Comparison of ENCODE assay signal across 16 mouse cellular contexts in genomic region chr14:102942222-102942843, GRCm38 (mm10). TPM values are rescaled to one million over a fixed set of nuclear protein-coding genes. Genes with fewer than 3 reads are reported as not detected.
"Had no signal": no experiment of that assay in that cellular context is flagged by ENCODE, and none has a peak within 500 bp of the region (broad histone marks: within the 10 kb centered on the region; RNA-seq: fewer than 3 reads in every experiment).

No protein-coding gene starts in this region.

- H3K9me3 ChIP-seq: kidney, embryonic 15.5 days; limb, embryonic 12.5 days; liver, embryonic 13.5 days; lung, embryonic 15.5 days; midbrain, embryonic 10.5 days; neural tube, embryonic 15.5 days; stomach, embryonic 15.5 days had no signal

- ATAC-seq: liver, postnatal 0 days had no signal

- H3K27me3 ChIP-seq: kidney, embryonic 15.5 days; limb, embryonic 12.5 days; liver, embryonic 13.5 days; lung, embryonic 15.5 days; neural tube, embryonic 15.5 days; stomach, embryonic 15.5 days had no signal

- DNase-seq: kidney, adult 2 months; kidney, postnatal 25 days; liver; liver, embryonic 13.5 days; liver, postnatal 0 days; lung, postnatal 14 days; midbrain, embryonic 14.5 days; right cerebral cortex, adult 18-20 months; right cerebral cortex, postnatal 25 days had no signal

- H3K4me1 ChIP-seq: kidney, embryonic 15.5 days; limb, embryonic 12.5 days; liver, embryonic 13.5 days; lung, embryonic 15.5 days; midbrain, embryonic 10.5 days; neural tube, embryonic 15.5 days; stomach, embryonic 15.5 days had no signal

- H3K4me2 ChIP-seq: kidney, embryonic 15.5 days; limb, embryonic 12.5 days; liver, embryonic 13.5 days; lung, embryonic 15.5 days; neural tube, embryonic 15.5 days; stomach, embryonic 15.5 days had no signal

- H3K36me3 ChIP-seq: kidney, embryonic 15.5 days; limb, embryonic 12.5 days; liver, embryonic 13.5 days; lung, embryonic 15.5 days; midbrain, embryonic 10.5 days; neural tube, embryonic 15.5 days; stomach, embryonic 15.5 days had no signal

- H3K9ac ChIP-seq: kidney, embryonic 15.5 days; limb, embryonic 12.5 days; liver, embryonic 13.5 days; liver, postnatal 0 days; lung, embryonic 15.5 days; neural tube, embryonic 15.5 days; stomach, embryonic 15.5 days had no signal

- H3K27ac ChIP-seq: kidney, embryonic 15.5 days; limb, embryonic 12.5 days; liver, embryonic 13.5 days; lung, embryonic 15.5 days; midbrain, embryonic 10.5 days; neural tube, embryonic 15.5 days; stomach, embryonic 15.5 days had no signal

- H3K4me3 ChIP-seq: kidney, embryonic 15.5 days; limb, embryonic 12.5 days; liver, embryonic 13.5 days; lung, embryonic 15.5 days; midbrain, embryonic 10.5 days; myocyte; neural tube, embryonic 15.5 days; stomach, embryonic 15.5 days had no signal

RNA-seq across cellular contexts. Expression of gene Kctd12, which starts 40.1 kb away (rescaled TPM):
- polyA plus RNA-seq: myocyte had no signal
